Comparison of ENCODE assay signal across 22 mouse cellular contexts in the genomic region with DNA sequence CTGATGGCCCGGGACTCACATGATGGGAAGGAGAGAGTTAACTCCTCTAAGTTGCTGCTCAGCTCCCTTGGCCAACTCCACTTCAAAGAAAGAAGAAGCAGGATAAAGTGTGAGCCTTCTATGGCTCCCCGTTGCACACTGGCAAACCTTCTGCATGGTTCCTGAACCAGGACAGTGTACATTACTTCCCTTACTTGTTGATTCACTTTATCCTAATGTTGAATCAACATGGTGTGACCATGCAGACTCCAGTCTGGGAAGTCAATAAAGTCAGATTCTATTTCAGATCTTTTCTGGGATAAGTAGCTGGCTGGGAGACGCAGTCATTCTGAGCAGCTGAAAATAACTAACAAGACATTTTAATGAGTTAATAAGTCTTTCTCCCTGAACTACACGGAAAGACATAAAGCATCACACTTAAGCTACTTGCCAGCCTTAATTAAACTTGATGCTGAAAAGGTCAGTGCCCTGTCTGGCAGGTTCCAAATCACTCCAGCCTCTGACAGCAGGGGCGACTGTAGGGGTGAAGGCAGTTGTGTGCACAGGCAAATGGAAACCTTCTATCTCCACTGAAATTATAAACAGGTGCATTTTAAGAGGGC. TPM values are rescaled to one million over a fixed set of nuclear protein-coding genes. Genes with fewer than 3 reads are reported as not detected.
DNase-seq lines count a peak whose midpoint lies in the region; ATAC-seq and TF ChIP-seq lines count a peak whose summit lies in the region.
"Had no signal": no experiment of that assay in that cellular context is flagged by ENCODE, and none has a peak within 500 bp of the region (broad histone marks: within the 10 kb centered on the region; RNA-seq: fewer than 3 reads in every experiment).

No protein-coding gene starts in this region.

- H3K4me3 ChIP-seq in kidney, postnatal 0 days (replicated peaks; ENCODE audit: low read depth, low read length): no peak overlapping the region
- H3K4me3 ChIP-seq: embryonic facial prominence, embryonic 12.5 days; forebrain, embryonic 15.5 days; heart, embryonic 10.5 days; hindbrain, embryonic 12.5 days had no signal

- H3K36me3 ChIP-seq in kidney, postnatal 0 days (ENCODE audit: insufficient read depth, low read length): no peaks in the 10 kb centered on the region
- H3K36me3 ChIP-seq: embryonic facial prominence, embryonic 12.5 days; forebrain, embryonic 15.5 days; heart, embryonic 10.5 days; hindbrain, embryonic 12.5 days had no signal

- H3K27me3 ChIP-seq in kidney, postnatal 0 days (ENCODE audit: insufficient read depth, low read length): no peaks in the 10 kb centered on the region
- H3K27me3 ChIP-seq: embryonic facial prominence, embryonic 12.5 days; forebrain, embryonic 15.5 days; hindbrain, embryonic 12.5 days had no signal

- no peaks in the 10 kb centered on the region for H3K9me3 ChIP-seq in kidney, postnatal 0 days (replicated peaks; ENCODE audit: low read length)
- H3K9me3 ChIP-seq: embryonic facial prominence, embryonic 12.5 days; forebrain, embryonic 15.5 days; heart, embryonic 10.5 days; hindbrain, embryonic 12.5 days had no signal

- no peak overlapping the region for H3K27ac ChIP-seq in kidney, postnatal 0 days
- H3K27ac ChIP-seq: embryonic facial prominence, embryonic 12.5 days; forebrain, embryonic 15.5 days; heart, embryonic 10.5 days; hindbrain, embryonic 12.5 days had no signal

- 14% methylated on average over 5 of the region's 5 CpGs for WGBS in kidney, postnatal 0 days

- H3K4me1 ChIP-seq in kidney, postnatal 0 days (replicated peaks; ENCODE audit: insufficient read depth, low read length): no peaks in the 10 kb centered on the region; the same call in 1 of the 2 replicates
- H3K4me1 ChIP-seq: embryonic facial prominence, embryonic 12.5 days; forebrain, embryonic 15.5 days; heart, embryonic 10.5 days; hindbrain, embryonic 12.5 days had no signal

- TF ChIP-seq CTCF in kidney, postnatal 0 days (IDR thresholded peaks at IDR 0.05; ENCODE audit: low read depth): no peak

- peak; percentile 17 for DNase-seq in embryo, embryonic 10.5 days (ENCODE audit: low spot score)
- no peak for DNase-seq in embryo, embryonic 9.5 days (ENCODE audit: extremely low spot score)
- peak; percentile 86 for DNase-seq in kidney, postnatal 0 days (ENCODE audit: low spot score)
- DNase-seq in kidney, postnatal 36 days: no peak
- DNase-seq in MN1 (ENCODE audit: low spot score): peak; percentile 77
- peak; percentile 28 for DNase-seq in forelimb bud, embryonic 11.5 days (ENCODE audit: low read depth, low spot score)
- no peak for DNase-seq in ovary, postnatal 10 days (ENCODE audit: low spot score)
- DNase-seq: adrenal gland, adult 2 months; adrenal gland, postnatal 36 days; cerebellum, adult 11 months; cerebellum, adult 9-10 months; cerebellum, postnatal 25 days; gastrocnemius, postnatal 10 days; heart, adult 18-20 months; heart, postnatal 10 days; heart, postnatal 4 days had no signal

- H3K4me2 ChIP-seq in kidney, postnatal 0 days (ENCODE audit: low read length): no peak overlapping the region
- H3K4me2 ChIP-seq: embryonic facial prominence, embryonic 12.5 days; forebrain, embryonic 15.5 days; hindbrain, embryonic 12.5 days had no signal

- no peak overlapping the region for H3K9ac ChIP-seq in kidney, postnatal 0 days (ENCODE audit: low read depth, low read length)
- H3K9ac ChIP-seq: embryonic facial prominence, embryonic 12.5 days; forebrain, embryonic 15.5 days; hindbrain, embryonic 12.5 days had no signal

- ATAC-seq in kidney, postnatal 0 days (replicated peaks; ENCODE audit: low FRiP score, low read depth): peak; percentile 82
- ATAC-seq: forebrain, embryonic 15.5 days; hindbrain, embryonic 16.5 days had no signal

RNA-seq across cellular contexts. Expression of gene Nrsn1, which starts 50.0 kb away (rescaled TPM):
- 0.25 TPM in 1 of 2 replicates, not detected in the other for polyA plus RNA-seq in kidney, postnatal 0 days (2015; fragmentation: Nextera tagmentation; extraction: Ambion mirVana)
- polyA plus RNA-seq: C2C12 had no signal

Comparison
In these comparisons a context has a peak if more than half of its experiments do, and no peak if none do; other contexts are left out.
1. DNase-seq: peak in embryo, embryonic 10.5 days (single experiment), kidney, postnatal 0 days (single experiment), MN1 (single experiment) and forelimb bud, embryonic 11.5 days (single experiment); none in embryo, embryonic 9.5 days (single experiment), kidney, postnatal 36 days (0 of 2) and ovary, postnatal 10 days (single experiment).